Mouse (Mus musculus) adipose tissue, adult 10 weeks (tissue): ENCODE measurements around the gene Nif3l1. TPM values are rescaled to one million over a fixed set of nuclear protein-coding genes. Genes with fewer than 3 reads are reported as not detected.

Experiments
- polyA plus RNA-seq: library from polyadenylated mRNA; stranded (reverse); fragments of 350-450 nt; fragmentation: Illumina TruSeq; extraction: RNeasy Lipid Tissue Mini Kit (QIAGEN cat#74804); gene quantifications from one replicate; pipeline ENCODE4 v1.2.3, GENCODE M21; 2014; ENCODE audit warnings: low read depth, low replicate concordance

Nif3l1 gene
- polyA plus RNA-seq = 16.8 TPM

DNA sequence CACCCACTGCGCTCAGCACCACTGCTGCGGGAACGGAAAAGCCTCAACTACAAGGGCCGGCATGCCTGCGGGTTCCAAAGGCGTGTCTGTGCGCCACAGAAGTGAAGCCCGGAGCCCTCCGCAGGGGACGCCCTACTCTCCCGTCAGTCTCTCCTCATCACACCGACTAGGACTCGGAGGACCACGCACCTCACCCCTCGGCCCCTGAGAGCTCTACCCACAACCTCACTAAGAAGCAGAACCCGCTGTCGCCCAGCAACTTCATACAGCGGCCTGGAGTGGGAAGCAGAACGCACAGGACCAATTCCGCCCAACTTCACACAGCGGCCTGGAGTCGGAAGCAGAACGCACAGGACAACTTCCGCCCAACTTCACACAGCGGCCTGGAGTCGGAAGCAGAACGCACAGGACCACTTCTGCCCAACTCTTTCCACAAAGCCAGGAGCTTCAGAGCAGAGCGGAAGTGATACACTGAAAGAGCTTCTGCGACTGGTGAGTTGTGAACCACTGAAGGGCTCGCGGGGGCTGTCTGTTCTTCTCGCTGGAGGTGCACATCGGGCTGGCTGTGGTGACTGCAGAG is at the start of gene Nif3l1, which contains the start of gene Ppil3:
TSS of gene Nif3l1 (plus strand) at position 9 of the 580 bp plus-strand sequence.
TSS of gene Ppil3 (minus strand) at position 344 of the 580 bp plus-strand sequence.

DNA sequence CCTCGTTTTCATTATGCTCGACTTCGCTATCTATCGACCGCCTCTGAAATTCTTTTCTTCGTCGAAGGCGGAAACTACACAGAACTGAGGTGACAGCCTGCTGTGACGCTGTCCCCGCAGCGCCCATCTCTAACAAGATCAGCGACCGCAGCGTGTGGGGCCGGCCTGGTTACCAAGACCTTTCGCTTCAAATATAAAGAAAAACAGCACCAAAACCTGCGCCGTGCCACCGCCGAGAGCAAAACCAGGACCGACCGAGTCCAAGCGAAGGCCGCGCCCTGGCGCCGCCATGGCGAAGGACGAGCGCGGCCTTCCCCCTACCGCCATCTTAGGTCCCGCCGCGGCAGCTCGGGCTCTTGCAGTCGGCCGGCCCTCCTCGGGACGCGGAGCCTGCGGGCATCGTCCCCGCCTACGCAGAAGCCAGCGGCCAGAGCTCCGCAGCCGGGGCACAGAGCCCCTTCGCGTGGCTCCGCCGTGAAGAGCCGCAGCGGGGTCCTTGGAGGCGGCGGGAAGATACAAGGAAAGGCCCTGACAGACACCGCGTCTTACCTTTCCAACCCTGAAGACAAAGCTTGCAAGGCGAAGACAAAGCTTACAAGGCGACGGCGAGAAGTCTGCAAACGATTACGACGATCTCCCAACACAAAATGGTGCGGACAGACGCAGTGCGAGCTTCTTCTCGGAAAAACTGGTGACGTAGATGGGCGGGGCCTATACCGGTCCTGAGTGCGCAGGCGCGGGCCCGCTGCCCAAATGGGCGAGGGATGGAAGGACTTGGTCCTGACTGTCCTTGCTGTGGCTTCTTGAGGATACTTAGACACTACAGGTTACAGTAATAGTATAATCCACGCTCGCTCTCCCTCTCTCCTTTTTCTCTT is 21.3 kb upstream of the Nif3l1 start, which contains the start of gene Clk1:
TSS of gene Clk1 (minus strand) at position 696 of the 878 bp plus-strand sequence.

GRCm38 (mm10) chr1:58504577-58505254 is 59.8 kb downstream of the Nif3l1 start, which contains the start of gene Orc2:
Orc2 (minus strand) TSS chr1:58505109.

Other genes starting within 250 kb of the Nif3l1 start
- not detected for gene Aox4, start 234.8 kb upstream of the Nif3l1 start, polyA plus RNA-seq
- gene Aox2, start 166.8 kb upstream of the Nif3l1 start, polyA plus RNA-seq = not detected
- gene Bzw1, start 52.3 kb upstream of the Nif3l1 start, polyA plus RNA-seq = 94.1 TPM
- 219 TPM for gene Clk1, start 21.1 kb upstream of the Nif3l1 start, polyA plus RNA-seq
- gene Ppil3, start 335 bp downstream of the Nif3l1 start, polyA plus RNA-seq = 44.2 TPM
- 24.0 TPM for gene Orc2, start 60.0 kb downstream of the Nif3l1 start, polyA plus RNA-seq
- gene Fam126b, start 141.2 kb downstream of the Nif3l1 start, polyA plus RNA-seq = 8.9 TPM
- 143 TPM for gene Ndufb3, start 141.2 kb downstream of the Nif3l1 start, polyA plus RNA-seq